Mouse (Mus musculus): ENCODE data around the gene Vmp1. TPM values are rescaled to one million over a fixed set of nuclear protein-coding genes. Genes with fewer than 3 reads are reported as not detected.

Vmp1 gene
- total RNA-seq, 1 experiment from 2014 or later: 134 TPM

GRCm38 (mm10) chr11:86675520-86675919 lies 8.1 kb downstream of the Vmp1 start:
- ATAC-seq (replicated peaks; ENCODE audit: low read depth, poor library complexity, severe bottlenecking): no peak

GRCm38 (mm10) chr11:86672772-86673171 lies 10.9 kb downstream of the Vmp1 start:
- no peak for ATAC-seq (replicated peaks; ENCODE audit: low read depth, poor library complexity, severe bottlenecking)

- ATAC-seq (replicated peaks; ENCODE audit: low read depth, poor library complexity, severe bottlenecking): no peak
Observed at GRCm38 (mm10) chr11:86671041-86671675, 12.5 kb downstream of the Vmp1 start.

- ATAC-seq (replicated peaks; ENCODE audit: low read depth, poor library complexity, severe bottlenecking): no peak
Observed at GRCm38 (mm10) chr11:86668169-86668568, 15.5 kb downstream of the Vmp1 start.

- no peak for ATAC-seq (replicated peaks; ENCODE audit: low read depth, poor library complexity, severe bottlenecking)
Observed at GRCm38 (mm10) chr11:86667553-86667952, 16.1 kb downstream of the Vmp1 start.

GRCm38 (mm10) chr11:86664406-86664805 lies 19.2 kb downstream of the Vmp1 start:
- ATAC-seq (replicated peaks; ENCODE audit: low read depth, poor library complexity, severe bottlenecking): no peak

- no peak for ATAC-seq (replicated peaks; ENCODE audit: low read depth, poor library complexity, severe bottlenecking)
Observed at GRCm38 (mm10) chr11:86663977-86664376, 19.7 kb downstream of the Vmp1 start.

GRCm38 (mm10) chr11:86662986-86663895 lies 20.4 kb downstream of the Vmp1 start:
- no peak; the same call in 1 of the 2 replicates for ATAC-seq (replicated peaks; ENCODE audit: low read depth, poor library complexity, severe bottlenecking)

- ATAC-seq (replicated peaks; ENCODE audit: low read depth, poor library complexity, severe bottlenecking): 0 out of 2 replicates have a peak, but pooled peaks have one; percentile 42
Observed at GRCm38 (mm10) chr11:86657863-86658262, 25.8 kb downstream of the Vmp1 start.

- ATAC-seq (replicated peaks; ENCODE audit: low read depth, poor library complexity, severe bottlenecking): no peak
Observed at GRCm38 (mm10) chr11:86656849-86657567, 26.6 kb downstream of the Vmp1 start.

- ATAC-seq (replicated peaks; ENCODE audit: low read depth, poor library complexity, severe bottlenecking): 0 out of 2 replicates have a peak, but pooled peaks have one; percentile 37
Observed at GRCm38 (mm10) chr11:86655671-86656070, 28.0 kb downstream of the Vmp1 start.

- ATAC-seq (replicated peaks; ENCODE audit: low read depth, poor library complexity, severe bottlenecking): no peak
Observed at GRCm38 (mm10) chr11:86654096-86654495, 29.5 kb downstream of the Vmp1 start.

GRCm38 (mm10) chr11:86653446-86653845 lies 30.2 kb downstream of the Vmp1 start:
- ATAC-seq (replicated peaks; ENCODE audit: low read depth, poor library complexity, severe bottlenecking): peak; percentile 67

- ATAC-seq (replicated peaks; ENCODE audit: low read depth, poor library complexity, severe bottlenecking): peak; percentile 45
Observed at GRCm38 (mm10) chr11:86652578-86652979, 31.1 kb downstream of the Vmp1 start.

- ATAC-seq (replicated peaks; ENCODE audit: low read depth, poor library complexity, severe bottlenecking): no peak
Observed at GRCm38 (mm10) chr11:86650676-86651075, 33.0 kb downstream of the Vmp1 start.

- ATAC-seq (replicated peaks; ENCODE audit: low read depth, poor library complexity, severe bottlenecking): no peak
Observed at GRCm38 (mm10) chr11:86649542-86649941, 34.1 kb downstream of the Vmp1 start.

- no peak for ATAC-seq (replicated peaks; ENCODE audit: low read depth, poor library complexity, severe bottlenecking)
Observed at GRCm38 (mm10) chr11:86647706-86648447, 35.8 kb downstream of the Vmp1 start.

GRCm38 (mm10) chr11:86646885-86647459 lies 36.7 kb downstream of the Vmp1 start:
- ATAC-seq (replicated peaks; ENCODE audit: low read depth, poor library complexity, severe bottlenecking): no peak

GRCm38 (mm10) chr11:86646136-86646834 lies 37.4 kb downstream of the Vmp1 start:
- ATAC-seq (replicated peaks; ENCODE audit: low read depth, poor library complexity, severe bottlenecking): no peak

All from common myeloid progenitor, adult 5-6 weeks (primary cell).